Comparison of ENCODE assay signal across 8 mouse cellular contexts in genomic region chr7:110221586-110222481, GRCm38 (mm10). TPM values are rescaled to one million over a fixed set of nuclear protein-coding genes. Genes with fewer than 3 reads are reported as not detected.
DNase-seq lines count a peak whose midpoint lies in the region; ATAC-seq and TF ChIP-seq lines count a peak whose summit lies in the region.

TSS of gene Swap70 (plus strand) at chr7:110221711.

- peak within 1 kb of the TSS; percentile 82 for H3K4me3 ChIP-seq in forebrain, embryonic 16.5 days (replicated peaks; ENCODE audit: low read length)
- peak within 1 kb of the TSS; percentile 89 for H3K4me3 ChIP-seq in layer of hippocampus, adult 2 months
- peak within 1 kb of the TSS; percentile 87 for H3K4me3 ChIP-seq in lung, embryonic 14.5 days (ENCODE audit: low read depth, low read length)
- H3K4me3 ChIP-seq in olfactory bulb, adult 2 months (ENCODE audit: insufficient read depth, low read depth, low read length): peak within 1 kb of the TSS; percentile 70
- H3K4me3 ChIP-seq in thymus, adult 2 months (ENCODE audit: control insufficient read depth, insufficient read depth, low read length): peak within 1 kb of the TSS; percentile 78

- peak; percentile 85 for DNase-seq in ES-CJ7 (ENCODE audit: low read depth, low spot score)
- DNase-seq in cerebellum, adult 11-12 months: peak; percentile 61
- peak; percentile 88 to 90 for DNase-seq in heart, postnatal 36 days
- peak; percentile 66 to 71 for DNase-seq in layer of hippocampus, adult 2 months (ENCODE audit: low spot score in 2 of 2)
- peak; percentile 94 for DNase-seq in lung, embryonic 14.5 days
- DNase-seq in thymus, adult 2 months: peak; percentile 81

- under 1% methylated on average over 65 of the region's 73 CpGs for WGBS in forebrain, embryonic 16.5 days
- WGBS in lung, embryonic 14.5 days: under 1% methylated on average over 73 of the region's 73 CpGs
- WGBS in olfactory bulb, adult 2 months: under 1% methylated on average over 72 of the region's 73 CpGs
- under 1% methylated on average over 71 of the region's 73 CpGs for WGBS in thymus, adult 2 months

- H3K36me3 ChIP-seq in forebrain, embryonic 16.5 days (ENCODE audit: control insufficient read depth, insufficient read depth): no peaks in the 10 kb centered on the region
- H3K36me3 ChIP-seq in lung, embryonic 14.5 days (ENCODE audit: insufficient read depth): peaks cover 13% of the 10 kb centered on the region; the same call in 1 of the 2 replicates
- H3K36me3 ChIP-seq in thymus, adult 2 months (ENCODE audit: control insufficient read depth, insufficient read depth, low read length): no peaks in the 10 kb centered on the region

- no peaks in the 10 kb centered on the region for H3K27me3 ChIP-seq in forebrain, embryonic 16.5 days (replicated peaks; ENCODE audit: control insufficient read depth, insufficient read depth, low read length)
- no peaks in the 10 kb centered on the region for H3K27me3 ChIP-seq in lung, embryonic 14.5 days (ENCODE audit: insufficient read depth, low read length)
- H3K27me3 ChIP-seq in thymus, adult 2 months (ENCODE audit: control insufficient read depth, insufficient read depth, low read length): no peaks in the 10 kb centered on the region

- peak within 1 kb of the TSS; percentile 45 for H3K27ac ChIP-seq in forebrain, embryonic 16.5 days (ENCODE audit: low read length)
- peak within 1 kb of the TSS; percentile 88 for H3K27ac ChIP-seq in layer of hippocampus, adult 2 months
- H3K27ac ChIP-seq in lung, embryonic 14.5 days (ENCODE audit: low read depth): peak within 1 kb of the TSS; percentile 95
- no peak within 1 kb of the TSS for H3K27ac ChIP-seq in olfactory bulb, adult 2 months (ENCODE audit: insufficient read depth, low read depth, low read length)
- no peak within 1 kb of the TSS for H3K27ac ChIP-seq in thymus, adult 2 months (ENCODE audit: control insufficient read depth, insufficient read depth, low read length)

- H3K9ac ChIP-seq in forebrain, embryonic 16.5 days (replicated peaks; ENCODE audit: low read depth, low read length): peak within 1 kb of the TSS; percentile 75
- peak within 1 kb of the TSS; percentile 96 for H3K9ac ChIP-seq in lung, embryonic 14.5 days

- ATAC-seq in forebrain, embryonic 16.5 days: peak; percentile 98
- ATAC-seq in lung, embryonic 14.5 days (ENCODE audit: insufficient read depth): peak; percentile 99

- peaks cover 9% of the 10 kb centered on the region; the same call in 1 of the 2 replicates for H3K4me1 ChIP-seq in forebrain, embryonic 16.5 days (replicated peaks; ENCODE audit: control insufficient read depth, insufficient read depth, low read length)
- H3K4me1 ChIP-seq in lung, embryonic 14.5 days (ENCODE audit: insufficient read depth): peaks cover 7% of the 10 kb centered on the region; the same call in 1 of the 2 replicates
- peaks cover 4% of the 10 kb centered on the region; the same call in 1 of the 2 replicates for H3K4me1 ChIP-seq in olfactory bulb, adult 2 months (ENCODE audit: control insufficient read depth, insufficient read depth, low read length)
- peaks cover 3% of the 10 kb centered on the region for H3K4me1 ChIP-seq in thymus, adult 2 months (replicated peaks; ENCODE audit: control insufficient read depth, insufficient read depth, low read length)

- H3K9me3 ChIP-seq in forebrain, embryonic 16.5 days (ENCODE audit: control insufficient read depth, low read length): no peaks in the 10 kb centered on the region
- no peaks in the 10 kb centered on the region for H3K9me3 ChIP-seq in lung, embryonic 14.5 days (ENCODE audit: low read depth, low read length)

- peak; percentile 67 for TF ChIP-seq CTCF in layer of hippocampus, adult 2 months (conservative IDR thresholded peaks at IDR 0.05)
- TF ChIP-seq CTCF in lung, embryonic 14.5 days (IDR thresholded peaks at IDR 0.05; ENCODE audit: low read depth): peak; percentile 73
- TF ChIP-seq CTCF in olfactory bulb, adult 2 months (IDR thresholded peaks at IDR 0.05; ENCODE audit: insufficient read depth, low read depth, low read length): no peak; the same call in 1 of the 2 replicates
- peak; percentile 84; the same call in 1 of the 2 replicates for TF ChIP-seq CTCF in thymus, adult 2 months (IDR thresholded peaks at IDR 0.05; ENCODE audit: borderline replicate concordance, control insufficient read depth, extremely low read depth, insufficient read depth, low read length, poor library complexity)

- peak; percentile 56; the same call in 1 of the 2 replicates for TF ChIP-seq POLR2A in olfactory bulb, adult 2 months (IDR thresholded peaks at IDR 0.05; ENCODE audit: insufficient read depth, low read depth, low read length)
- peak; percentile 60; the same call in 1 of the 2 replicates for TF ChIP-seq POLR2A in thymus, adult 2 months (IDR thresholded peaks at IDR 0.05; ENCODE audit: control insufficient read depth, extremely low read depth, insufficient read depth, low read length, poor library complexity)

- H3K4me2 ChIP-seq in forebrain, embryonic 16.5 days (ENCODE audit: low read length): peak within 1 kb of the TSS; percentile 95
- peak within 1 kb of the TSS; percentile 65 for H3K4me2 ChIP-seq in lung, embryonic 14.5 days

- intact Hi-C loops in heart, postnatal 36 days (cut with DNase I): loop anchor here (1.0 to 2.0 kb wide), 3 partner anchors 21 to 57 kb away; no protein-coding TSS in a partner anchor

RNA-seq across cellular contexts. Expression of gene Swap70, which starts in this region (rescaled TPM):
- polyA plus RNA-seq in forebrain, embryonic 16.5 days (2015; fragmentation: Nextera tagmentation; extraction: Ambion mirVana): 11.7 and 13.2 TPM in 2 replicates
- total RNA-seq in heart, postnatal 36 days (2021): 10 to 100 TPM; 12.9 to 15.3 TPM
- total RNA-seq in layer of hippocampus, adult 2 months (2021): 10 to 100 TPM in 1 of 2 experiments, 1 to 10 TPM in 1; 9.4 to 10.8 TPM
- polyA plus RNA-seq in lung, embryonic 14.5 days (2014; fragmentation: Nextera tagmentation; extraction: Ambion mirVana): 33.0 and 35.4 TPM in 2 replicates
- not detected in 2 replicates for polyA plus RNA-seq in olfactory bulb, adult 2 months (2012; ENCODE audit: insufficient read depth, insufficient read length, low replicate concordance, missing spikeins)
- 18.3 and 20.1 TPM in 2 replicates for polyA plus RNA-seq in thymus, adult 2 months (2012; rRNA removed)

Comparison
In these comparisons a context has a peak if more than half of its experiments do, and no peak if none do; other contexts are left out.
1. RNA of gene Swap70 (polyA plus RNA-seq): 33.0 to 35.4 TPM in lung, embryonic 14.5 days, 18.3 to 20.1 TPM in thymus, adult 2 months and 11.7 to 13.2 TPM in forebrain, embryonic 16.5 days; not detected in olfactory bulb, adult 2 months; every median in the first group is over 10 times any median in the second.
2. H3K27ac ChIP-seq: peak in forebrain, embryonic 16.5 days (single experiment), layer of hippocampus, adult 2 months (single experiment) and lung, embryonic 14.5 days (single experiment); none in olfactory bulb, adult 2 months (single experiment) and thymus, adult 2 months (single experiment).
3. Peak in every context shown above with its lines, with median percentiles within 50 percentile points of each other: DNase-seq and H3K4me3 ChIP-seq.